16 mouse cellular contexts compared by ENCODE assay signal in the genomic region with DNA sequence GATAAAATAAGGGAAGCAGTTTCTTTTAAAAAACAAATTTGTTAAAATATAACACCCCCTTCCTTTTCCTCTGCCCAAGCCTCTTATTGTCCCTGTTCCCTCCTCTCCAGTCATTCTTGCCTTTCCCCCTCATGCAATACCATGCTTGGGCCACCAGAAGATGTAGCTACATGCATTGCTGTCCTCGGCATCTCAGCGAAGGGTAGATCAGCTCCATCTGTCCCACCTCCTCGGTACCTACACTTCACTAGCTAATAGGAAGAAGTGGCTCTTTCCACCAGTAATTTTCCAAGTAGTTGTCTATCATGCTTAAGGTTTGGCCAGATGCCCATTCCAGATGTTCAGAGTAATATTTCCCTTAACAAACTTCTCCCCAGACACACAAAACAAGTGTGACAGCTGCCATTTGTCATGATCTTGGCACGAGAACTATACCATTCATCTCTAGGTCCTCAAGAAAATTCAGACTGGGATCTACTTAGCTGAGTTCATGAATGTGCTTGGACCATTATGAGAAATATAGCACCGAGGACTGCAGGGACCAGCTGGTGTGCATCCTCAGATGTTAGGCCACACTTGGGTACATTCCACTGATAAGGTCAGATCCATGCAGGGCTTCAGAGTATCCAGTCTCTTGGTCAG.
A peak's percentile ranks its signal among the peaks of the same experiment; 100 is the strongest.
DNase-seq lines count a peak whose midpoint lies in the region; ATAC-seq lines count a peak whose summit lies in the region.
"Had no signal": no experiment of that assay in that cellular context is flagged by ENCODE, and none has a peak within 500 bp of the region (broad histone marks: within the 10 kb centered on the region; RNA-seq: fewer than 3 reads in every experiment).

No protein-coding gene starts in this region.

- H3K27me3 ChIP-seq in intestine, embryonic 15.5 days (replicated peaks): no peaks in the 10 kb centered on the region
- no peaks in the 10 kb centered on the region for H3K27me3 ChIP-seq in forebrain, embryonic 13.5 days
- H3K27me3 ChIP-seq: neural tube, embryonic 13.5 days had no signal

- no peak overlapping the region for H3K4me2 ChIP-seq in intestine, embryonic 15.5 days (replicated peaks)
- no peak overlapping the region for H3K4me2 ChIP-seq in forebrain, embryonic 13.5 days
- H3K4me2 ChIP-seq: neural tube, embryonic 13.5 days had no signal

- peak; percentile 19 for DNase-seq in kidney, adult 11 months
- no peak for DNase-seq in kidney, adult 18-20 months
- peak; percentile 59 for DNase-seq in heart, postnatal 4 days
- peak; percentile 65 for DNase-seq in kidney, postnatal 14 days
- DNase-seq in layer of hippocampus, adult 18-20 months (ENCODE audit: low spot score in 2 of 2): no peak
- DNase-seq: adrenal gland, postnatal 10 days; cerebellum, adult 9-10 months; forebrain, postnatal 0 days; gastrocnemius, postnatal 14 days; layer of hippocampus, adult 9-11 months; liver; lung, adult 18-20 months had no signal

- no peak overlapping the region for H3K4me3 ChIP-seq in intestine, embryonic 15.5 days (replicated peaks)
- no peak overlapping the region for H3K4me3 ChIP-seq in forebrain, embryonic 13.5 days
- H3K4me3 ChIP-seq: erythroblast, embryonic 14.5 days; neural tube, embryonic 13.5 days had no signal

- no peaks in the 10 kb centered on the region for H3K36me3 ChIP-seq in intestine, embryonic 15.5 days
- no peaks in the 10 kb centered on the region for H3K36me3 ChIP-seq in forebrain, embryonic 13.5 days (ENCODE audit: poor library complexity, severe bottlenecking)
- H3K36me3 ChIP-seq: neural tube, embryonic 13.5 days had no signal

- H3K9ac ChIP-seq in intestine, embryonic 15.5 days: no peak overlapping the region
- H3K9ac ChIP-seq in forebrain, embryonic 13.5 days: no peak overlapping the region
- H3K9ac ChIP-seq: forebrain, postnatal 0 days; neural tube, embryonic 13.5 days had no signal

- H3K4me1 ChIP-seq in intestine, embryonic 15.5 days (replicated peaks): peaks cover 4% of the 10 kb centered on the region; the same call in 1 of the 2 replicates
- H3K4me1 ChIP-seq in forebrain, embryonic 13.5 days: no peaks in the 10 kb centered on the region
- H3K4me1 ChIP-seq: neural tube, embryonic 13.5 days had no signal

- H3K9me3 ChIP-seq in intestine, embryonic 15.5 days: no peaks in the 10 kb centered on the region
- no peaks in the 10 kb centered on the region for H3K9me3 ChIP-seq in forebrain, embryonic 13.5 days (replicated peaks)
- H3K9me3 ChIP-seq: neural tube, embryonic 13.5 days had no signal

- no peak overlapping the region for H3K27ac ChIP-seq in intestine, embryonic 15.5 days
- H3K27ac ChIP-seq in forebrain, embryonic 13.5 days: no peak overlapping the region
- H3K27ac ChIP-seq: neural tube, embryonic 13.5 days had no signal

- WGBS in intestine, embryonic 15.5 days: 51% methylated on average over 5 of the region's 5 CpGs
- 89% methylated on average over 5 of the region's 5 CpGs for WGBS in forebrain, embryonic 13.5 days

- ATAC-seq in intestine, embryonic 15.5 days: peak; percentile 56
- no peak for ATAC-seq in forebrain, embryonic 13.5 days
- ATAC-seq: forebrain, postnatal 0 days had no signal

Comparison
In these comparisons a context has a peak if more than half of its experiments do, and no peak if none do; other contexts are left out.
1. DNase-seq: peak in kidney, adult 11 months (single experiment), heart, postnatal 4 days (single experiment) and kidney, postnatal 14 days (single experiment); none in kidney, adult 18-20 months (single experiment) and layer of hippocampus, adult 18-20 months (0 of 2).